Mouse (Mus musculus) G1E (cell line): ENCODE data around the gene Gm3409.

Experiments used
- CTCF ChIP-seq: IDR thresholded peaks from 2 replicates; pipeline ENCODE4 v1.5.1; 2012; ENCODE audit warnings: low read depth, low read length, inconsistent platforms, mixed read lengths
- GATA1 ChIP-seq: IDR thresholded peaks from 2 replicates; pipeline ENCODE4 v1.6.1; 2012; ENCODE audit warnings: borderline replicate concordance, low read length, inconsistent platforms, mixed read lengths
- GATA2 ChIP-seq: IDR thresholded peaks from 2 replicates; pipeline ENCODE4 v1.6.1; 2012; ENCODE audit warnings: low read depth, low read length, inconsistent platforms, borderline replicate concordance

DNA sequence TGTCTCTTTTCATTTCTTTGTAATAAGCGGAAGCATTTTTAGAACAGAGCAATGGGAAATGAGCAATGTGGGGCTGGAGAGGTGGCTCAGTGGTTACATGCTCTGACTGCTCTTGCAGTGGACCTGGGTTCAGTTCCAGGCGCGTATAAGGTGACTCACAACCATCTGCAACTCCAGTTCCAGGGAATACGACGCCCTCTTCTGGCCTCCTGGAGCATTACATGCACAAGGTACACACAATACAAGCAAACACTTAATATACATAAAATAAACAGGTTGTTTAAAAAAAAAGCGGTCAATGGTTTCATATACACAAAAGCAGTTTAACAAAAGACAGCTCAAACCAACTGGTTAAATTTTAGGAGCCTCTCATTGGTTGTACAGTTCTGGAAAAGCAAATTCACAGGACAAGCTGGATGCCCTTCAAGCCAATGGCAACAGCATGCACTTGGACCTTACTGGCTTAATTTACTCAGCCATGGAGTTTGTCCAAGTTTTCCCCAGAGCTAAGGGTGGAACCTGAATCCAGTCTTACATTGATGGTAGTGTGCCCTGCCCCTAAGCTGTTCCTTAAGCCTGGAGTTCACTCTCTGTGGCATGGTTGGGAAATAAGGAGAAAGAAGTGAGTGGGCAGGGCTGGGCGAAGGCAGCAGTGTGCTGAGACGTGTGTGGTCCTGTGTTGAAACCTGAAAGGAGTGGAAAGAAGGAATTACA lies 49.1 kb downstream of the Gm3409 start:
- no peak for TF ChIP-seq CTCF
- no peak for TF ChIP-seq GATA2
- TF ChIP-seq GATA1, result no peak
